Mouse (Mus musculus) liver (tissue): Measurements from ENCODE around the gene Taok3.
A peak's percentile ranks its signal among the peaks of the same experiment; 100 is the strongest.

ENCODE experiments used
- DNase-seq: peaks from one replicate; pipeline ENCODE4 v3.0.0-alpha.2; 2020; ENCODE audit warnings: mixed read lengths

The Taok3 gene

GRCm38 (mm10) chr5:117185673-117186072, 65.7 kb downstream of the Taok3 start:
- DNase-seq, result peak; percentile 22

- no peak for DNase-seq
Measured at GRCm38 (mm10) chr5:117192061-117192460, 72.1 kb downstream of the Taok3 start.

GRCm38 (mm10) chr5:117193748-117194147, 73.8 kb downstream of the Taok3 start:
- DNase-seq, result no peak

GRCm38 (mm10) chr5:117194672-117195071, 74.7 kb downstream of the Taok3 start:
- no peak for DNase-seq

DNA sequence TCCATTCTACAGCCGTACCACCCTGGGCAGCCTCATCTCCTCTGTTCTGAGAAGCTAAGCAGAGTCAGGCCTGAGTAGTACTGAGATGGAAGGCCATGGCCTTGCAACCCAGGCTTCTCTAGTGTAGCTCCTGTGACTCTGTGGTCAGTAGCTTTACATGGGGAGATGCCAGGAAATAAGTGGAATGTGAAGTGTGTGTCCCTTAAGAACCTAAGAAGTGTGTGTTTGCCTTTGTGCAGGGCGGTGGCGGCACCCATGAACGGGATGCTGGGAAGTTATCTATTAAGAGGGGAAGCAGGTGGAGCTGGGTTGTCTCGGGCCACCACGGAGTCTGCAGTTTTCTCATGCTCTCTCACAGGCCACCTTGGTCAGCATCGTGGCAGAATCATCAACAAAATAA, 76.6 kb downstream of the Taok3 start:
- no peak for DNase-seq

GRCm38 (mm10) chr5:117198390-117198789, 78.5 kb downstream of the Taok3 start:
- no peak for DNase-seq

DNA sequence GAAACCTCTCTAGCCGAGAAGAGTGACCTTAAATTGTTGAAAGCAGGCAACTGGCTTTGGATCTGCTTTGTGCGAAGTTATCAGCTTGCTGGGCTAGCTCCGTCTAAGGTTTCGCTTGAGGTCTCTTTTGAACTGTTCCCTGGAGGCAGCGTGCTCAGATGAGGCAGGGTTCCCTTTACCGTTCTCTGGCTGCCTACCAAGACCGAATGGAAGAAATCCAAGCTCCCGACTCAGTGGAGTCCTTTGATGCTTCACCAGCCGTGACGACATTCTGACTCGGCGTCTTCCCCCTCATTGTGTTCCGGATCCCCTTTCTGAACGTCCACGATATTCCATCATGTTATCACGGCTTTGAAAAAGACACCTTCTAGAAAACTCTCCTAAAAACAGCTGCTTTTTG, 87.4 kb downstream of the Taok3 start:
- DNase-seq, result no peak

DNA sequence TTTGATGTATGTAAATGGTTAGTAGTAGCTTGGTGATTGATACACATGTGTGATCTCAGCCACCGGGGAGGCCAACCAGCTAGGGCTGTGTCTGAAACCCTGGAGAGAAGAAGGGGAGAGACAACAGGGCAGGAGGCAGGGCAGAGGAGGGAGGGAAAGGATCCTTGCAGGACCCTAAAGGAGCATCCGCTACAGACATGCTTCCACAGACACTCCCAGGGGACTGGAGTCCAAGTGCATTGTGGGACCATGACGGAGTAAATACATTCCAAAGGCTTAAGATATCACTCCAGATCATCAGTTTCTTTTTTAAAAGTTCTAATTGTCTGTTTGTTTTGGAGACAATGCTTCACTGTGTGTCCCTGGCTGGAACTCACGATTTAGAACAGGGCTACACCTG, 94.1 kb downstream of the Taok3 start:
- DNase-seq, result no peak

GRCm38 (mm10) chr5:117231059-117231458, 111.1 kb downstream of the Taok3 start:
- DNase-seq, result no peak

GRCm38 (mm10) chr5:117236540-117236939, 116.6 kb downstream of the Taok3 start:
- DNase-seq, result no peak

- DNase-seq, result no peak
Measured at GRCm38 (mm10) chr5:117239106-117239505, 119.2 kb downstream of the Taok3 start.

- DNase-seq, result no peak
Measured at GRCm38 (mm10) chr5:117240321-117240731, 120.4 kb downstream of the Taok3 start.

- DNase-seq, result no peak
Measured at GRCm38 (mm10) chr5:117240761-117241322, 120.9 kb downstream of the Taok3 start.

DNA sequence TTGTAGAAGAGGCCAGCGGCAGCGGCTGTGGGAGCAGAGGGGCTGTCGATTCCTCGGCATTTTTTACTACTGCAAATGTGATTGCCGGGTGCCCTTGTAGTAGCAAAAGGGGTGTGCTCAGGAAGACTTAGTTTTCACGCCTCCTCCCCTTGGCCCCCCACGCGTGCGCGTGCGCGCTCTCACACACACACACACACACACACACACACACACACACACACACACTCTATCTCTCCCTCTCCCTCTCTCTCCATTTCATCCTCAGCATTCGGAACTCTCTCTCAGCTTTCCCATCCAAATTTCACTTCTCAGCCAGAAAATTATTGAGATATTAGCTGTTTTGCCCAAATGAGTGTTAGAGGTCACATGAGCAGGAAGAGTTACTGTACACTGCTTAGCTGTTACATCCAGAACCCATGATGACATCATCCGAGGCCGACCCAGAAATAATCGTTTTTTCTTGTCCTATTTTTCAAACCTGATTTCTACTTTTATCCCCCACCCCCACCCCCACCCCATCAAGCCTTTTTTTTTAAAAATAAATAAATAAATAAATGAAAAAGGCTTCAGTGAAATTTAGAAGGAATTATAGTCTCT, 122.1 kb downstream of the Taok3 start:
- no peak for DNase-seq

GRCm38 (mm10) chr5:117242671-117243478, 122.9 kb downstream of the Taok3 start:
- no peak for DNase-seq

DNA sequence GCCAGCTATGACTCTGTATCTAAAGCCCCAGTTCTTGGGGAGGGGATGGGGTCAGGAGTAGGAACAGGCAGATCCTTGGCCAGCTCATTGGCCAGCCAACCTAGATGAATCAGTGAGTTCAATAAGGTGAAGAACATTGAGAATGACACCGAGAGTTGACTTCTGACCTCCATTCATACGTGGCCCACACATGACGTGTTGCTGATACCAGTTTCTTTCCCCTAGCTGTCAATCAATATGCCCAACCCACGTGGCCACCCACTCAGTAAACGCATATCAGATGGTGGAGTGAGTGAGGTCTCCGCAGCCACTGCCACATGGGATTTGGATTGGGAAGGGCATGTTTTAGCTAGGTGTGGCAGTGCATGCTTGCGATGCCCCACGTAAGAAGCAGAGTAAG, 125.2 kb downstream of the Taok3 start:
- no peak for DNase-seq

DNA sequence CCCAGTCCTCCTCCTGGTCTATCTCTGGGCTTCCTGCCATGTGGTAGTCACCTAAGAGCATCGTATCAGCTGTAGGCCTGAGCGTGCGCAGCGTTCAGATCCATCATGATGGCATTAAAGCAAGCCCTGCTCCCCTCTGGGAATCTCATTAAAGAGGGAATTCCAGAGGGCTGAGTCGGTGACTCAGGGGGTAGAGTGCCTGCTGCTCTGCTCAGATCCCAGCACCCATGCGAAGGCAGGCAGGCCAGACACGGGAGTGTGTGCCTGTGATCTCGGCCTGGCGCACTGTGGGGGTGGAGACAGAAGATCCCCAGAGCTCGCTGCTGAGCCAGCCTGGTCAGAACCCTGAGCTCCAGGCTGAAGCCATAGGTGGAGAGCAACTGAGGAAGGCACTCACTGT, 128.4 kb downstream of the Taok3 start:
- DNase-seq, result no peak

DNA sequence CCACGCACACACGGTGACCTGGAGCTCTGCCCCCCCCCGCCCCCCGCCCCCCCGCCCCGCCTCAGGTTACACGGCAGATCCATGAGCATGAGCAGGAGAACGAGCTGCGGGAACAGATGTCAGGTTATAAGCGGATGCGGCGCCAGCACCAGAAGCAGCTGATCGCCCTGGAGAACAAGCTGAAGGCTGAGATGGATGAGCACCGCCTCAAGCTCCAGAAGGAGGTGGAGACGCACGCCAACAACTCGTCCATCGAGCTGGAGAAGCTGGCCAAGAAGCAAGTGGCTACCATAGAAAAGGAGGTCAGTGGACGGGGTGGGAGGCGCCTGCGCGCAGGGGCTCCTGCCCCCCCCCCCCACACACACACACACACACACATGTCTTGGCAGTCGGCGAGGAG, 130.9 kb downstream of the Taok3 start:
- no peak for DNase-seq

DNA sequence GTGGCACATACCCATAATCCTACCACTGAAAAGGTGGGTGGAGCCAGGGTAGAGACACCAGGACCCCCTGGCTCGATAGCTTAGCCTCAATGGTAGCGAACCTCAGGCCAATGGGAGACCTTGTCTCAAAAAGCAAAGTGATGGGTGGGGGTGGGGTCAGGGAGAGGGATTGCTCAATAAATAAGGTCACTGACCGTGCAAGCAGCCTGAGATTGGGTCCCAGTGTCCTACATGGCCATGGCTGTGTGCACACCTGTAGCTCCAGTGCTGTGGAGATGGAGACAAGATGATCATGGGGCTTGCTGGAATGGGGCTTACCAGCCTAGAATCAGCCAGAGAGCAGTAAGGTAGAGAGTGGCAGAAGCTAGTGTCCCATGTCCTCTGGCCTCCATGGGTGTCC, 131.8 kb downstream of the Taok3 start:
- no peak for DNase-seq

DNA sequence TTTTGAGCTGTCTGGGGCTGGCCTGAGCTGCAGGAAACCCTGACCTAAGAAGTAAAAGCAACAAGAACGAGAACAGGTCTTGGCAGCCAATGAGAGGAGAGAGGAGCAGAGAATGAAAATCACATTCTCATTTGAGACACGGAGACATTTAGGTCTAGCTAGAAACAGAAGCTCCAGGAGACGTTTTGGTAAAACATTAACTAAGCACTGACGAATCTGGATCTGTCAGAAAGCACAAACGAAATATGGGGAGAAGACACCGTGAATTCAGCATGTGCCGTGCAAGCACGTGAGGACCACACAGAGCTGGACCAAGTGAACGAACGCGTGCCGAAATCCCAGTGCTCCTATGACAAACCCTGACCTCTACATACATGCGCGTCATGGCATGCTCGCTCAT, 138.3 kb downstream of the Taok3 start:
- DNase-seq, result no peak

- DNase-seq, result no peak
Measured at GRCm38 (mm10) chr5:117263566-117263965, 143.6 kb downstream of the Taok3 start.

DNA sequence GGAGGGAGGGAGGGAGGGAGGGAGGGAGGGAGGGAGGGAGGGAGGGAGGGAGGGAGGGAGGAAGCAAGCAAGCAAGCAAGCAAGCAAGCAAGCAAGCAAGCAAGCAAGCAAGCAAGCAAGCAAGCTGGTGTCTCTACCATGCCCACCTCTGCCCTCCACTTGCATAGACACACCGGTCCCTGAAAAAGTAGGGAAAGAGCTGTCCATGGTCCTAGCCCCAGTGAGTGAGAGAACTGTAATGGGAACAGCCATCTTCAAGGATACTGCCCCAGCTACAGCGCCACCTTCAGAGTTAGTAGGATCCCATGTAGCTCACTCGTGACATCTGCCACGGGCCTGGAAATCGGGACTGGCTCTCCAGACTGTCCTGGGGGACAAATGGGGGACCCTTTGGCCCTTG, 144.8 kb downstream of the Taok3 start:
- no peak for DNase-seq

DNA sequence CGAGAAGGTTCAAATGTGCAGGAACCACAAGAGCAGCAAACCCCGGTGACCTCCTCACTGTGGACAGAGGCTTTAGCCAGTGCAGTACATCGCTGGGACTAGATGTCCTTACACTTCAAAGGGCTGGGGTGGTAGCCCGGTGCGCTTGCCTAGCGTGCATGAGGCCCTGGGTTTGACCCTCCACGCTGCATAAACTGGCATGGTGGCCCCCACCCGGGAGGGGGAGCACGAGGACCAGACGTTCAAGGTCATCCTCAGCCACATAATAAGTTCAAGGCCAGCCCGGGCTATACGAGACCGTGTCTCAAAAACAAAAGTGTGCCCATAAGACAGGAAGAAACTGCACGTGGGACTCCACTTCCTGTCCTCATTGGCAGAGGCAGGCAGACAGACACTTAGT, 148.0 kb downstream of the Taok3 start:
- DNase-seq, result no peak

GRCm38 (mm10) chr5:117268749-117269148, 148.8 kb downstream of the Taok3 start:
- no peak for DNase-seq
